In genomic region chr7:137557439-137557838, GRCm38 (mm10) we compare ENCODE assay signal across 21 mouse cellular contexts.
A peak's percentile ranks its signal among the peaks of the same experiment; 100 is the strongest.
DNase-seq lines count a peak whose midpoint lies in the region; ATAC-seq and TF ChIP-seq lines count a peak whose summit lies in the region.
"Had no signal": no experiment of that assay in that cellular context is flagged by ENCODE, and none has a peak within 500 bp of the region (broad histone marks: within the 10 kb centered on the region; RNA-seq: fewer than 3 reads in every experiment).

No protein-coding gene starts in this region.

- no peaks in the 10 kb centered on the region for H3K9me3 ChIP-seq in forebrain, embryonic 11.5 days (ENCODE audit: control insufficient read depth, low read length)
- H3K9me3 ChIP-seq in forebrain, embryonic 16.5 days (ENCODE audit: control insufficient read depth, low read length): no peaks in the 10 kb centered on the region
- H3K9me3 ChIP-seq in midbrain, postnatal 0 days (ENCODE audit: low read length): no peaks in the 10 kb centered on the region
- H3K9me3 ChIP-seq in midbrain, embryonic 14.5 days (ENCODE audit: control insufficient read depth, low read length): no peaks in the 10 kb centered on the region
- H3K9me3 ChIP-seq in limb, embryonic 15.5 days: no peaks in the 10 kb centered on the region
- H3K9me3 ChIP-seq: embryonic facial prominence, embryonic 10.5 days; heart, embryonic 10.5 days; hindbrain, embryonic 13.5 days had no signal

- intact Hi-C loops in heart, postnatal 14 days (cut with DNase I): no loop called here

- ATAC-seq in forebrain, embryonic 11.5 days (replicated peaks; ENCODE audit: low FRiP score): no peak
- no peak for ATAC-seq in forebrain, embryonic 16.5 days
- no peak for ATAC-seq in midbrain, postnatal 0 days (ENCODE audit: low FRiP score)
- no peak for ATAC-seq in midbrain, embryonic 14.5 days (ENCODE audit: low FRiP score, low TSS enrichment)
- 0 out of 2 replicates have a peak, but pooled peaks have one; percentile 35 for ATAC-seq in limb, embryonic 15.5 days (ENCODE audit: insufficient number of reproducible peaks, low FRiP score, low TSS enrichment, low read depth)
- ATAC-seq: CD4-positive, CD25-positive, alpha-beta regulatory T cell, adult 4 months; forebrain, embryonic 14.5 days had no signal

- no peak overlapping the region for H3K27ac ChIP-seq in forebrain, embryonic 11.5 days (ENCODE audit: low read depth, low read length)
- H3K27ac ChIP-seq in forebrain, embryonic 16.5 days (ENCODE audit: low read length): no peak overlapping the region
- H3K27ac ChIP-seq in midbrain, postnatal 0 days (ENCODE audit: low read depth, low read length): no peak overlapping the region
- no peak overlapping the region for H3K27ac ChIP-seq in midbrain, embryonic 14.5 days (replicated peaks; ENCODE audit: low read depth, low read length)
- H3K27ac ChIP-seq in limb, embryonic 15.5 days: no peak overlapping the region
- H3K27ac ChIP-seq: embryonic facial prominence, embryonic 10.5 days; gastrocnemius, adult 2 months; heart, embryonic 10.5 days; hindbrain, embryonic 13.5 days had no signal

- H3K27me3 ChIP-seq in forebrain, embryonic 11.5 days (ENCODE audit: control insufficient read depth, insufficient read depth, low read length): no peaks in the 10 kb centered on the region
- H3K27me3 ChIP-seq in forebrain, embryonic 16.5 days (replicated peaks; ENCODE audit: control insufficient read depth, insufficient read depth, low read length): 0 out of 2 replicates have a peak, but pooled peaks cover 2% of the 10 kb centered on the region
- no peaks in the 10 kb centered on the region for H3K27me3 ChIP-seq in midbrain, postnatal 0 days (ENCODE audit: insufficient read depth, low read length)
- no peaks in the 10 kb centered on the region for H3K27me3 ChIP-seq in midbrain, embryonic 14.5 days (ENCODE audit: control insufficient read depth, insufficient read depth, low read length)
- no peaks in the 10 kb centered on the region for H3K27me3 ChIP-seq in limb, embryonic 15.5 days
- H3K27me3 ChIP-seq: hindbrain, embryonic 13.5 days had no signal

- no peaks in the 10 kb centered on the region for H3K36me3 ChIP-seq in forebrain, embryonic 11.5 days (ENCODE audit: control insufficient read depth, insufficient read depth, low read length)
- no peaks in the 10 kb centered on the region for H3K36me3 ChIP-seq in forebrain, embryonic 16.5 days (ENCODE audit: control insufficient read depth, insufficient read depth)
- H3K36me3 ChIP-seq in midbrain, postnatal 0 days (ENCODE audit: insufficient read depth, low read length): no peaks in the 10 kb centered on the region
- H3K36me3 ChIP-seq in midbrain, embryonic 14.5 days (ENCODE audit: control insufficient read depth, insufficient read depth, low read length): no peaks in the 10 kb centered on the region
- H3K36me3 ChIP-seq in limb, embryonic 15.5 days: no peaks in the 10 kb centered on the region
- H3K36me3 ChIP-seq: embryonic facial prominence, embryonic 10.5 days; G1E; heart, embryonic 10.5 days; hindbrain, embryonic 13.5 days had no signal

- DNase-seq in forebrain, embryonic 11.5 days (ENCODE audit: low spot score): peak; percentile 38
- peak; percentile 23 for DNase-seq in midbrain, postnatal 0 days (ENCODE audit: low spot score)
- DNase-seq in midbrain, embryonic 14.5 days: no peak
- DNase-seq in right cerebral cortex, postnatal 4 days: no peak
- no peak for DNase-seq in heart, postnatal 14 days
- DNase-seq: adrenal gland, adult 8-10 months; adrenal gland, postnatal 36 days; B cell, adult 2 months; cerebellum, adult 2 months; cerebellum, postnatal 10 days; gastrocnemius, adult 2 months; gastrocnemius, postnatal 25 days; heart, postnatal 10 days had no signal

- TF ChIP-seq CTCF in midbrain, postnatal 0 days (IDR thresholded peaks at IDR 0.05): no peak

- 88% methylated on average over 3 of the region's 3 CpGs for WGBS in forebrain, embryonic 11.5 days
- WGBS in forebrain, embryonic 16.5 days: 67% methylated on average over 3 of the region's 3 CpGs
- 81% methylated on average over 3 of the region's 3 CpGs for WGBS in midbrain, postnatal 0 days
- WGBS in midbrain, embryonic 14.5 days: 86% methylated on average over 3 of the region's 3 CpGs
- WGBS in limb, embryonic 15.5 days: 40% methylated on average over 3 of the region's 3 CpGs

- no peaks in the 10 kb centered on the region for H3K4me1 ChIP-seq in forebrain, embryonic 11.5 days (replicated peaks; ENCODE audit: control insufficient read depth, insufficient read depth, low read length)
- no peaks in the 10 kb centered on the region for H3K4me1 ChIP-seq in forebrain, embryonic 16.5 days (replicated peaks; ENCODE audit: control insufficient read depth, insufficient read depth, low read length)
- no peaks in the 10 kb centered on the region for H3K4me1 ChIP-seq in midbrain, postnatal 0 days (ENCODE audit: insufficient read depth, low read length)
- H3K4me1 ChIP-seq in midbrain, embryonic 14.5 days (ENCODE audit: control insufficient read depth, insufficient read depth, low read length): 0 out of 2 replicates have a peak, but pooled peaks cover 4% of the 10 kb centered on the region
- peaks cover 7% of the 10 kb centered on the region; the same call in 1 of the 2 replicates for H3K4me1 ChIP-seq in limb, embryonic 15.5 days
- H3K4me1 ChIP-seq: embryonic facial prominence, embryonic 10.5 days; heart, embryonic 10.5 days had no signal

- H3K4me2 ChIP-seq in forebrain, embryonic 11.5 days (ENCODE audit: low read depth, low read length, severe bottlenecking): no peak overlapping the region
- no peak overlapping the region for H3K4me2 ChIP-seq in forebrain, embryonic 16.5 days (ENCODE audit: low read length)
- H3K4me2 ChIP-seq in midbrain, postnatal 0 days (ENCODE audit: low read depth, low read length, poor library complexity, severe bottlenecking): no peak overlapping the region
- H3K4me2 ChIP-seq in midbrain, embryonic 14.5 days (ENCODE audit: low read length): no peak overlapping the region
- no peak overlapping the region for H3K4me2 ChIP-seq in limb, embryonic 15.5 days
- H3K4me2 ChIP-seq: hindbrain, embryonic 13.5 days had no signal

- no peak overlapping the region for H3K9ac ChIP-seq in forebrain, embryonic 11.5 days (ENCODE audit: low read length)
- H3K9ac ChIP-seq in forebrain, embryonic 16.5 days (replicated peaks; ENCODE audit: low read depth, low read length): no peak overlapping the region
- H3K9ac ChIP-seq in midbrain, postnatal 0 days (replicated peaks; ENCODE audit: low read length, poor library complexity, severe bottlenecking): no peak overlapping the region
- H3K9ac ChIP-seq in midbrain, embryonic 14.5 days (replicated peaks; ENCODE audit: low read length): no peak overlapping the region
- no peak overlapping the region for H3K9ac ChIP-seq in limb, embryonic 15.5 days
- H3K9ac ChIP-seq: hindbrain, embryonic 13.5 days had no signal

- no peak overlapping the region for H3K4me3 ChIP-seq in forebrain, embryonic 11.5 days (ENCODE audit: low read depth, low read length)
- H3K4me3 ChIP-seq in forebrain, embryonic 16.5 days (replicated peaks; ENCODE audit: low read length): no peak overlapping the region
- no peak overlapping the region for H3K4me3 ChIP-seq in midbrain, postnatal 0 days (ENCODE audit: low read depth, low read length)
- no peak overlapping the region for H3K4me3 ChIP-seq in midbrain, embryonic 14.5 days (replicated peaks; ENCODE audit: low read depth, low read length)
- H3K4me3 ChIP-seq in limb, embryonic 15.5 days: no peak overlapping the region
- H3K4me3 ChIP-seq: embryonic facial prominence, embryonic 10.5 days; gastrocnemius, adult 2 months; heart, embryonic 10.5 days; hindbrain, embryonic 13.5 days had no signal

Comparison
In these comparisons a context has a peak if more than half of its experiments do, and no peak if none do; other contexts are left out.
1. DNase-seq: peak in forebrain, embryonic 11.5 days (single experiment) and midbrain, postnatal 0 days (single experiment); none in midbrain, embryonic 14.5 days (single experiment), right cerebral cortex, postnatal 4 days (single experiment) and heart, postnatal 14 days (0 of 2).